Mouse (Mus musculus) kidney, adult 11 months (tissue): ENCODE measurements around the gene Rft1.
"Not testable (repeated sequence)": the region's sequence is repeated elsewhere in the genome, so short reads cannot be mapped to it uniquely, and the experiment has no call there.

Experiments used
- DNase-seq: peaks from one replicate; pipeline ENCODE4 v3.0.0; 2022

Gene Rft1

DNA sequence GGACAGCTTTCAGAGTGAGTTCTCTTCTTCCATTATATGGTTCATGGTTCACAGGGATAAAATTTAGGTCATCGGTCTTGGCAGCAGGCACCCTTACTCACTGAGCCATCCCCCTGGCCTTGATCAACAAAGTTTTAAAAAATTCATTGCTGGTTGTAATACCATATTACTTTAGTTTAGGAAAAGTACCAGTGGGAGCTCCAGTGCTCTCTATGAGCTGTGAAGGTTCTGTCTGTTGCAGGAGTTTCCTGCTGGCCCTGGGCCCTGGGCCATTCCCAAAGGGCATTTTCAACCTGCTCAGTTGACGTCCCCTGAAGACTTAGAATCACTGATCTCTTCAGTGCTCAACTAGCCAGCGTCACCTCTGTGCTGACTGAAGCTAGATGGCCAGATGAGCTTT lies 28.0 kb downstream of the Rft1 start:
- no peak for DNase-seq

DNA sequence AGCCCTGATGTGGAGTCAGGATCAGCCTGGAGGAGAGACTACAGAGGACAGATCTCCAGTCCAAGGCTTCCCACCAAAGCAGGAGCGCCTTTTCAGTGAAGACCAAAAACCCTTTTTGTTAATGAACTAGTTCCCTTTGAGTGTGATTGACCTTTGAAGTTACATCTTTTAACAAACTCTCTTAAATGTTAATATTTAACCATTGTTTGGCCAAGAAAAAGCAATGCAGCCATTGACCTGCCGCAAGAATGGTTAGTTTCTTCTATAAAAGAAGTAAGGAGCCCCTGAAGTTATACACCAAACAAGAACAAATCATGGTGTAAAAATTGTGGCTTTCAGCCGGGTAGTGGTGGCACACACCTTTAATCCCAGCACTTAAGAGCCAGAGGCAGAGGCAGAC lies 36.5 kb downstream of the Rft1 start:
- peak; percentile 31 for DNase-seq

DNA sequence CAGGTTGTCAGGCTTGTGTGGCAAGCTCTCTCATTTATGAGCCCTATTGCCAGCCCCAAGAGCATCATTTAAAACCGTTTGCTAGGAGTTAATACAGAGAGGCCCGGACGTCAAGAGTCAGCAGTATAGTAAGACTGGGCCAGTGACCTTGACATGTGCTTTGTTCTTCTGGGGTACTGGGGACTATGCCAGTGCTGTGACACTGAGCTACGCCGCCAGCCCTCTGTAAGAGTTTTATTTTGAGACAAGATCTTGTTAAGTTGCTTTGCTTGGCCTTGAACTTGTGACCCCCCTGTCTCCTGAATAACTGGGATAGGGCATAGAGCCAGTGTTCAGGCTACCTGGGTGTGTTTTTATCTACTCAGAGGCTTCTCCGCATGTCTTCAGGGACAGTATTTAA lies 38.3 kb downstream of the Rft1 start:
- no peak for DNase-seq

DNA sequence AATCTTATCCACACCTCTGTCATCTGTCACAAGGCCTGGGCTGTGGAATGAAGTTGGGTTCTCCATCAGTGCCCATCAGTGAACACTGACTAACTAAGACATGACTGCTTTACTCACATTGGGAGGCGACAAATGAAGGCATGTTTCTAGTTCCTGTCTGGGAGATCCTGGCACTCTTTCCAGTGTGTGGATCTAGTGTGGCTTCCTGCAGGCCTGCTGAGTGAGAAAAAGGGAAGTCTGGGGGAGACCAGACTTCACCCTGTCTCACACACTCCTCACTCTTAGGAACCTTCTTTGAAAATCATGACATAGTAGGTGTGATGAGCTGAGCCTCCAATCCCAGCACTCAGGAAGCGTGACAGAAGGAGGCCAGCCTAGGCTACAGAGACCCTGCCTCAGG lies 40.6 kb downstream of the Rft1 start:
- DNase-seq, result no peak

DNA sequence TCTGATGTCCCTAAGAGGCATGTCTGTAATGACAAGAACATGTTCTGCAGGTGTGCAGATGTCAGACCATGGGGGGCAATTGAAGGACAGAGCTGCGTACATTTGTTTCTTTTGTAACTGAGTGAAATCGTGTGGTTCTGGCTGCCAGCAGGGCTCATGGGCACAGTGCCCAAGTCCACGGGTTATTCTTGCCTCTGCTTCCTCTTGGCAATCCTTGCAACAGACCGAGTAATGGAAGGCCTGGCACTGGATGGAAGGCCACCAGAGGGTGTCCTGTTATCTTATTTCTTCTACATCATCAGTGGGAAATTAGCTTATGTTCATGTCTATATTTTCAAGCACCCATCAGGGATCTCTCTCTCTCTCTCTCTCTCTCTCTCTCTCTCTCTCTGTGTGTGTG lies 41.4 kb downstream of the Rft1 start:
- DNase-seq, result peak; percentile 78

DNA sequence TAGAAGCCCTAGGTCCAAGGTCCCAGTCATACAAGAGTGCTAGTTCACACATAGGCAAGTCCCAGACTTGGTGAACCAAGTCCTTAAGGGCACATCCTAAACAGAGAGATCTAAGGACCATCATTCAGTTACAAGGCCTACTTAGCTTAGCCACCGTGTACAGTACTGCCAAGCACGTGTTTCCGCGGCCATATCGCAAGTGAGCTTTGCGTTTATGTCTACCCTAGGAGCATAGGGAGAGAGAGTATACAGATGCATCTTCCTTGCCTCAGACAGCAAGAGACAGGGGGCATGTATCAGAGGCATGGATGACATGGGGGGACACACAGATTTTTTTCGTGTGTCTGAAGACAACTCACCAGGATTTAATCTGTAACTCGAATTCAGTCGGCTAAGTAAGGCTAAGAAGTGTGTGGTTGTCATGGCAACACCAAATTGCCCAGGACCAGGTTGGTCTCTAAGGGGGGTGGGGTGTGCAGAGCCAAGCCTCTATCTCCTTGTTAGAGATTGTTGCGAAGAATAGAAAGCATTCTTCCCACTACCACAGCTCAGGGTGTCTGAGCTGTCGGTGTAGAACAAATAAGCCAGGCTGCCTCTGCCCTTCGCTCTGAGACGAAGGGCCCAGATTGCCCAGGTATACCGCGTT lies 43.4 kb downstream of the Rft1 start:
- no peak for DNase-seq

- DNase-seq, result peak; percentile 44
These were observed 45.5 kb downstream of the Rft1 start for GRCm38 (mm10) chr14:30699656-30700055.

DNA sequence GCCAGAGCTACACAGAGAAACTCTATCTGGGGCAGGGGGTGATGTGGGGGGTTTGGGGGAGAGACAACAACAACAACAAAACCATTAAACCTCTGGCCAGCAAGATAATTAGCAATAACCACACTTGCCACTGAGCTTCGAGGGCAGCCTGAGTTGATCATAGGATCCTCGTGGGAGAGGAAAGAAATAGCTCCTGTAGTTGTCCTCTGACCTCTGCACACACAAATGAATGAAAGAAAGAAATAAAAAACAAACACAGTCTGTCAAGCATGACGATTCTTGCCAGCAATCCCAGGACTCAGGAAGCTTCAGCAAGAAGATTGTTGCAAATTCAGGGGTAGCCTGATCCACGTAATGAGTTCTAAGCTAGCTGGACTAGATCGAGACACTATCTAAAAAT lies 48.4 kb downstream of the Rft1 start:
- DNase-seq, result peak; percentile 28

DNA sequence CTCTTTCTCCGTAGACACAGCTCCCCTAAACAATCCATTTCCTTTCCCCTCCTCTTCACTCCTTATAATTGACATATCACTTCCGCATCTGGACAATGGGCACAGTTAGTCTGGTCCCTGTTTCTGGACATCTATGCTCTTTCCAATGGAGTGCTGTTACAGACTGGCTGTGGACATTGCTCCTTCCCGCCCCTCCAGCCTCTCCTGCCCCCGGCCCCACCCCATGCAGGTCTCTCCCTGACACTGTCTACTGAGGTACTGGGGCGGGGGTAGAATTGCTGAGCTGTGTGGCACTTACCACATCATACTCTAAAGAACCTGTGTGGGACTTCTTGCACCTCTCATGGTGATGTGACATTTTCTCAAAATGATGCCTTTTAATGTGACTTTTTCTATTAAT lies 48.9 kb downstream of the Rft1 start:
- no peak for DNase-seq

- DNase-seq, result no peak
These were observed 50.1 kb downstream of the Rft1 start for GRCm38 (mm10) chr14:30704098-30704855.

DNA sequence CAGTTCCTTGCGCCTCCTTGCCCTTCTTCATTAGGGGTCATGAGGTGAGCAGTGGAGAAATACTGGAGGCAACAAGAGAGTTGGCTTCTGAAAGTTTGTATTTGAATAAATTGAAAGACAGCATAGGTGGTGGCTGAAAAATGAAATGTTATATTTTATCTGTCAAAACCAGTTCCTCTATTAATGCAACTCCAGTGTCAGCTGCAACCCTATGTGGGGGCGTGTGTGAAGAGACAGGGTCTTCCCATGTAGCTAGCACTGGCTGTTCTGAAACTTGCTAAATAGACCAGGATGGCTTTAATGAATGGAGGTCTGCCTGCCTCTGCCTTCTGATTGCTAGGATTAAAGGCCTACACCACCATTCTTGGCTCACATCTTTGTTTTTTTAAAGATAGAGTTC lies 57.7 kb downstream of the Rft1 start:
- DNase-seq, result no peak

- DNase-seq, result no peak
These were observed 59.6 kb downstream of the Rft1 start for GRCm38 (mm10) chr14:30713769-30714168.

DNA sequence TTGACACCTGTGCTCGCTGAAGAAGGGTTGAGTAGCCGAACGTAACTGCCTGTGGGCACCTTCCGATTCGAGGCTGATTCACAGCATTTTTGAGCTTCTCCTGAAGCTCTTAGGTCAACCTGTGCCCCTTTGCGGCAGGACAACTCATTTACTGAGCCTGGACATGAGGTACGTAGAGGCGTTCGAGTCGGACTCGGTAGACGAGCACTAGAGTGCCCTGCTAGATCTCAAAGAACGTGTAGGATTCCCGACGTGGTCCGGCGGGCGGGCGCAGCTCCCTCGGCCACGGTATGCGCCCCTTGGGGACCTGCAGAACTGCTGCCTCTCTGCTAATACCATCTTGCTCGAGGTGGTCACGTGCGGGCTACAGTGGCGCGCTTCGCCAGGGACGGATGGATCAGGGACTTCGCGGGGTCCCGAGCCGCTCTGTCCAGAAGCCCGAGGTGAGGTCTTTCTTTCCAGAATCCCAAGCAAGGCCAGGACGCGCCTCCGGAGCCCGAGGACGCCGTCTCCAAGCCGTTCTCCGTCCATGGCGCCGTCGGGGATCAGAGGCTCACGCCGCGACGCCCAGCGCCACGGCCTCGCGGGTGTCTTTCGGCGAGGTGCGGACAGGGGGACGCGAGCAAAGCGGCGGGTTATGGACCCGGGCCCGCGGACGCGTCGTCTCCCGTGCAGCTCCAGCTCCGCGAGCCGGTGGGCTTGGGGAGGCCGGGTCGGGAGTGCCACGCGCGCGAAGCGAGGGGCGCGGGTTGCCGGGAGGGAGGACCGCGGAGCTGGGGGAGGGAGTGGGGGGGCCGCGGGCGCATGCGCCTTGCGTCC lies 60.8 kb downstream of the Rft1 start, which contains the start of gene Sfmbt1:
Sfmbt1 (plus strand) TSS at position 51 of the 819 bp plus-strand sequence.
- no peak for DNase-seq

DNA sequence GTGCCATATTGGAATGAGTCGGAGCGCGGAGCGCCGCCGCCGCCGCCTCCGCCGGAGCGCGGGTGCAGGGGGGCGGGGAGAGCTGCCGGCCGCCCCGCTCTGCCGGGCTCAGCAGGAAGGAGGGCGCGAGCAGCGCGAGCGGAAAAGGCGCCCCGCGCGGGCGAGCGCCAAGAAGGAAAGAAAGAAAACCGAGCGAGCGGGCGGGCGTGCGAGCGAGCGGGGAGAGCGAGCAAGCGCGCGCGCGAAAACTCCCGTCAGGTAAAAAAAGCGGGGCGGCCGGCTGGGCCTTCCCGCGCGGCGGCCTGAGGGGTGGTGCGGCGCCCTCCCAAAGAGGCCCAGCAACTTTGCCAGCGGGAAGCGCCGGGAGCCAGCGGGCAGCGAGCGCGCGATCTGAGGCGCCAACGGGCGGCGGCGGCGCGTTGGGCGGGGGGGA lies 61.5 kb downstream of the Rft1 start:
- peak; percentile 74 for DNase-seq

- peak; percentile 39 for DNase-seq
These were observed 62.1 kb downstream of the Rft1 start for GRCm38 (mm10) chr14:30716051-30716952.

- peak; percentile 37 for DNase-seq
These were observed 62.8 kb downstream of the Rft1 start for GRCm38 (mm10) chr14:30716953-30717285.

GRCm38 (mm10) chr14:30718696-30719095 lies 64.5 kb downstream of the Rft1 start:
- DNase-seq, result not testable (repeated sequence)

- DNase-seq, result no peak
These were observed 65.4 kb downstream of the Rft1 start for GRCm38 (mm10) chr14:30719514-30719913.

DNA sequence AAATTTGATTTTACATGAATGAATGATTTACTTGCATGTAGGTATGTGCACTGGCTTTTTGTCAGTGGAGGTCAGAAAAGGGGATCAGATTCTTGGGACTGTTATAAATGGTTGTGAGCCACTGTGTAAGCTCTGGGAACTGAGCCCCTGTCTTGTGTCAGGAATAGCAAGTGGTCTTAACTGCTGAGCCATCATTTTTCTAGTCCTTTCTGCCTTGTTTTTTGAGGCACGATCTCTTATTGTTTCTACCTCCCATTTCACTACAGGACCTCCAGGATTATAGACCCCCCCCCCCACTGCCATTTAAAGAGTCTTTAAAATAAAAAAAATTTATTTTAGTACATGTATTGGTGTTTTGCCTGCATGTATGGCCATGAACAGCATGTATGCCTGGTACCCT lies 67.7 kb downstream of the Rft1 start:
- DNase-seq, result no peak

DNA sequence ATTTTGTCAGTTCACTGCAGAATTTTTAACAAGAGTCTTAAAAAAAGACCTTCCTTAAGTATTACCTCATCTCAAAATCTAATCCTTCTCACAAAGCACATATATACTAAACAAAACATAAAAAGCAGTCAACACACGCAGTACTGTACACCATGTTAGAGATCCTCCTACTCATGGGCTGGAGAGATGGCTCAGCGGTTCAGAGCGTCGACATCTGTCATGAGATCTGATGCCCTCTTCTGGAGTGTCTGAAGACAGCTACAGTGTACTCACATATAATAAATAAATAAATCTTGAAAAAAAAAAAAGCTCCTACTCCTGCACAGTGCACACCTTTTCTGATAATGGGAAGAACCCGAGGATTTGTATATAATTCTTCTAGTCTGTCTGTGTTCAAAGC lies 68.2 kb downstream of the Rft1 start:
- no peak for DNase-seq

- no peak for DNase-seq
These were observed 77.7 kb downstream of the Rft1 start for GRCm38 (mm10) chr14:30731896-30732295.

DNA sequence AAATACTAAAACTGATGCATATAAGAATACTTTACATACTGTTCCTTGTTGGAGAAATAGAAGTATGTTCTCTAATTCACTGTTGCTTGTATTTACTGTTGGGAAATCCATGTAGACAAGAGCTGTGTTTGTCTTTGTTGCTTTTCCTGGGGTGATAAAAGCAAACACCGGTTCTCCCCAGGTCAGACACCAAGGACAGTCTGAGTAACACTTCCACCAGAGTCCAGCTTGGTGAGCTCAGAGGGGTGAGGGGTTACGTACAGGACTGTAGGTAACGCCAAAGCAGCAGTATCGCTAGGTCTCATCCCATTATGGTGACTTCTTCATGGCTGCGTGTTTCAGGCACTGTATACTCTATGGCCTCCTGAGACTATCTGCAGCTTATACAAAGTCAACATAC lies 80.5 kb downstream of the Rft1 start:
- no peak for DNase-seq

- DNase-seq, result no peak
These were observed 81.7 kb downstream of the Rft1 start for GRCm38 (mm10) chr14:30735810-30736209.
